Mouse (Mus musculus): Measurements from ENCODE around the gene Tbce.

Tbce gene

DNA sequence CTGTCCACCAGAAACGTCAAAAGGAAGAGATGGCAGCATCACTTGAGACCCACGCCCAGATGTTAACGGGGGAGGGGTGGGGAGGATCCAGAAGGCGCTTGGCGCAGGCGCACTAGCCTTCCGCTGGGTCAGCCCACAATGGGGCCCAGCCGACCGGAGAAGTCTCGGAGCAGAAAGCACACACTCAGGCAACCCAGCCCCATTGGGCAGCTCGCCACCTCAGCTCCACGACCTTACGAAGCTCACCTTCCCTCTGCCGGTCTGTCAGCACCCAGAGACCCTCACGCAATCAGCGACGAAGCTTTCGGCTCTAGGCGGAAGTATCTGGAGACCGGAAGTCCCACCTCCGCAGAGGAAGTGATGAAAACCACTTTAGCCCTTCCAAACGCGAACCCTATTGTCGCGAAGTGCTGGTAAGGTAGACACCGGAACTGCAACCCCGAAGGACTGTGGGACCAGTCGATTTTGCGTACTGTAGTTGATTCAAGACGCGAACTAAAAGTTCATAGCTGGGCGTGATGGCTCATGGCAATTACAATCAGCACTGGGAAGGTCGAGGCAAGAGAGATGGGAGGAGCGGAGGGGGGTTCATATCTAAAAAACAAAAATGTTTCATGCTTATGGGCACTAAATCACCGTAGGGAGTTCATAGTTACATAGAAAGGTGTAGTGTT is at the start of gene Tbce:
Gene Tbce, minus strand, starts transcription at position 347 of the 674 bp plus-strand sequence.
- under 1% methylated on average over 35 of the region's 35 CpGs for WGBS

DNA sequence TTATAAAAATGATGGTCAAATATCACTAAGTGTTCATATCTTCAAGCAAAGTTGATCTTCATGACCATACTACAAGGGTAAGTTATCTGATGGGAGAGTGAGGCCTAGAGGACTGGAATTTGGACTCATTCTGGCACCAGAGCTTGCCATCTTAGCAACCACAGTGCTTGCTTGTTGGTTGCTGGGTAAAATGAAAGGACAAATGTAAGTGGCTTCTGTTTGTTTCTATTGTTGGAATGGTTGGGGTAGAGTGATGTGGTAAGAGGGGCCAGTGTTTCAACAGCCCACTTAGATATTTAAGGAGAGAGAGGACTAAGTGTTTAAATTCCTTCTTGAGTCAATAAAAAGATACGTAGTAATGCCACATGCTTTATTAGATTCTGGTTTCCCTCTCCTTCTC is 49.2 kb upstream of the Tbce start:
- WGBS = 67% methylated on average over 1 of the region's 1 CpGs

DNA sequence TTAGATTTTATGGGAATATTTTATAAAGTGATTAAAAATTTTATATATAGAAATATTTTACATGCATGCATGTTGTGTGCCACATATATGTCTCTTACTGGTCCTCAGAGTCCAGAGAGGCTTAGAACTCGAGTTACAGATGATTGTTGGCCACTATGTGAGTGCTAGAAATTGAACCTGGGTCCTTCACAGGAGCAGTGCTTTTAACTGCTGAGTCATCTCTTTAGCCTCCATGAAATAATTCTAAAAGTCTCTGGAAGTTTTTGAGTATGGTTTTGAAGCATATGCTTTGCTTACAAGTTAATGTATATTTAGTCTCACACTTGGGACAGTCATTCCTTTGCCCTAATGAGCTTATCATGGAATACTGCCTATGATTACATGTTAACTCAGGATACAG is 35.9 kb upstream of the Tbce start:
- WGBS = 80% methylated on average over 1 of the region's 1 CpGs

DNA sequence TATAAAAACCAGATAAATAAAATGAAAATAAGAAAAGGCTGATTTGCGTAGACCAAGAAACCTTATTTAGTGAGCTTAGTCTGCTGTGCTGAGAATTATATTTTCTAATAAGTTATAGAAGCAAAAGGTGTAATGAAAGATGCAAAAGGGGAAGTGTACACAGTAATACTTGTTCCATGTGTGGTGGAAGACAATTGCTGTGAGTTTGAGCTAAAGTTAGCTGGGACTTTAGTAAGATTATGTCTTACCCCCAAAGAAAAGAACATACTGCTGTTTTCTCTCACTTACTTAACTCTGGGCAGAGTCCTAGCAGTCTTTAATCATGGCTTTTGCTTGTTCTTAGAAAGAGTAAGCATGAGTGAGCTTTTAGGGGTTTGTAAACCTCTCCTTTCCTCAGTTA is 34.9 kb upstream of the Tbce start:
- 97% methylated on average over 1 of the region's 1 CpGs for WGBS

DNA sequence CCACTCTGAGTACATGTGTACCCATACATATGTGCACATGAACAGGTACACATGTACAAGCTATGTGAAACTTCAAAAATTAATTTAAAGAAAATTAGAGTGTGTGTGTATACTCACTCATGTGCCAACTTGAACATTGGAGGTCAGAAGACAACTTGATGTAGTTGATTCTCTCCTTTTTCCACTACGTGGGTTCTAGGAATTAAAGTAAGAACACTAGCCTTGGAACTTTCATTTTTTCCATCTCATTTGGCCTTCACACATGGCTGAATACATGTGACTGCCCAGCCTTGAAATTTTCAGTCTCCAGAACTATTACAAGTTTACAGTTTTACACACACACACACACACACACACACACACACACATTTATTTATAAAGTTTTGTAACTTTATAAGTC is 29.9 kb upstream of the Tbce start:
- 79% methylated on average over 1 of the region's 1 CpGs for WGBS

DNA sequence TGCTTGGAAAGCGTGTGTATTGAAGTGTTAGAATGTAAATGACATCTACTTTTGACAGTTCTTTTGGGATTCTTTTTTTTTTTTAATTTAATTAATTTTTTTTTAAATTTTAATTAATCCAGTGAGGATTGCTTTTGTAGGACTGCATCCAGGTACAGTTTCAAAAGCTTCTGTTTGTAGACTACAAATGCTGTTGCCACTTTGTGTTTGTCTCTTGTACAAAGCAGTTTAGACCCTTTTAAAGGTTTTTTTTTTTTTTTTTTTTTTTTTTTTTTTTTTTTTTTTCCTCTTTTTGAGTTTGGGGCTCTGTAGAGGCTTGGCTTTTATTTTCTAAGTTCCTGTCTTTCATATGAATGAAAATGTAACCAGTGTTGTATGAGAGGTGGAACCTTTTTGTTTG is 26.3 kb upstream of the Tbce start:
- WGBS = 52% methylated on average over 1 of the region's 1 CpGs

DNA sequence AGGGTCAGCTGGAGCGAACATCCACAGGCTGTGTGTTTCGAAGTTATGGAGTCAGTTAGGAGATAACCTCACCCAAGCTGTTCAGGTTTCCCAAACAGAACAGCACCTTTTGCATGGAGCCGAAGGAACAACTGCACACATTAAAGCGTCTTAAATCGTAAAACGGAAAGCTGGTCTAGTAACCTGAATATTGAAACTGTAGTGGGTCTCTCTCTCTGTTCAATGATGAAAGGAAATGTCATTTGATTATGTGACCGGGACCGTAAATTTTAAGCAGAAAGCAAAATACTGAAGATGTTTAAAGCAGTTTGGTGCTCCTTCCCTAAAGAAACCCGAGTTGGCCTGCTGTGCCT is 25.6 kb upstream of the Tbce start:
- 3% methylated on average over 9 of the region's 9 CpGs for WGBS

DNA sequence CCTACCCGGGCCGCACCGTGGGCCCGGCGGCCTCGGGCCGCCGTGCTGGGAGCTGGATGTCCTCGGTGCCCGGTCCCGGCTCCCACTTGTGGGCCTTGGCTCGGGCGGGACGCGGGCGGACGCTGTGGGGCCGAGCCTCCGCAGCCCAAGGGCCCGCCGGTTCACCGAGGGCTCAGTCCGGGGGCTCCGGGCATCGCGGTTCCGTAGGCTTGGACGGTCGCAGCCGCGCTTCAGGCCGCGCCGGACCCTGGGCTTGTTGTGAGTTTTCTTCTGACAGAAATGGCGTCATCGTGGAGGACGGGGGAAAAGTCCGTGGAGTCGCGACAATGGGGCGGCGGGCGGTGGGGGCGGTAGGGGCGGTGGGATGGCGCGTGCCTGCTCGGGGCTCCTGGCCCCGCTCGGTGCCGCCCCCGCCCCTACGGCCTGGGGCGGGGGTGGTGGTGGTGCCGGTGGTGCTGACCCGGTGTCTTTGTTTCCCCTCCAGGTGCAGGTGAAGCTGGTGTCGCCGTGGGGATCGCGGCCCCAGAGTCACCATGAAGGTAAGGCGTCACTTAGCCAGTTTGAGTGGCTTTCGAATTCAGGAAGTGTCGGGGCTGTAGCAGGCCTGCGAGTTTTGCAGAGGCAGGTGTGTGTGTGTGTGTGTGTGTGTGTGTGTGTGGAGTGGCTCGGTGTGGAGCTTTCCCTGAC is 25.0 kb upstream of the Tbce start:
- under 1% methylated on average over 63 of the region's 65 CpGs for WGBS

DNA sequence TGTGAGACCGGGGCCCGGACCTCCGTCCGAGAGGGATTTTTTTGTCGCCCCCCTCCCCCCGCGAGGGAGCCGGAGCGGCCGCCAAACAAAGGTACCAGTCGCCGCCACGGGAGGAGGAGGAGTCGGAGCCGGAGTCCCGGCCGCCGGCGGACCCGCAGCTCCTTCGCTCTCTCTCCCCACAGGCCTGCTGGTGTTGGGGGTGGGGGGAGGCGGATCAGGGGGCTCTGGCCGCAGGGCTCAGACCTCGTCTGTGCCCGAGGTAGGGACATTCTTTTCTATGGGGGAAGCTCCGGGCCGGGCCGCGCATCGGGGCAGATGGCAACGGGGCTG is 24.5 kb upstream of the Tbce start:
- WGBS = 1% methylated on average over 30 of the region's 31 CpGs

DNA sequence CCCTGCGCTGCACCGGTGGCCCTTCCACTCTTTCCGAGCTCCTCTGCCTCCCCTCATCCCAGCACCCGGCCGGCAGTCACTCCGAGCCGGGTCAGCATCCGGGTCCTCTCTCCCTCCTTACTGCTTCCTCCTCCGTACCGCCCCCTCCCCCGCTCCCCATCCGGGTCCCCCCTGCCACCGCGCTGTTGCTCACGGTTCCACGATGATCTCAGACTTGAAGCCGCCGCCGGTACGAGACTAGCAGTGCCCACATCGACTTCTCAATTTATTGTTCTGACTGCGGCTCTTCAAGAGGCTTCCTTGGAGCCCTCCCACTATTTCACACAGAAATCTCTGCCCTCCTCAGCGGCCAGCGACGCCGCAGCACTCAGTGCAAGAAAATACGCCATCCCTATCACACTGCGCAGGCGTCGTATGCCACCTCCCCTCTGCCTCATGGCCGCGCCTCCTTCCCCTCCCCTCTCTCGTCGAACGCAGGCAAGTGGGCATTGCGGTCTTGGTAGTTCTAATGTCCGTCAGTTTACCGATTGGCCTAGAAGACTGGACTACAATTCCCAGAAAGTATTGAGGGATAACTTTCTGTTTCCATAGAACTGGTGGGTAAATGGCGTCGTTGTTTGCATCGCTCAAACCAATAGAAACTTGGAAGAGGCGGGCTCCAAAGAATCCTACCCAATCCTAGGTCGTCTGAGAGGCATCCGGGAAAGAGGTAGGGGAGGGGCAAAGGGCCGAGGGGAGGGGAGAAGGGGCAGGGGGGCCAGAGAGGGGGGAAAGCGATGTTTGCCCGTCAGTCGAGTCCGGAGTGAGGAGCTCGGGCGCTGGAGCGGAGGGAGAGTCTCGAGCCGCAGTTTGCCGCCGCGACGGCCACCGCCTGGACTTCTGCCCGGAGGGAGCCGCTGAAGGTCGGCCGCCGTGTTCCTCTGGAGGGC is 23.8 kb upstream of the Tbce start, which contains the start of the genes Arid4b and Ggps1:
Gene Arid4b, plus strand, starts transcription at position 220 of the 929 bp plus-strand sequence.
Gene Ggps1, minus strand, starts transcription at position 476 of the 929 bp plus-strand sequence.
- under 1% methylated on average over 62 of the region's 64 CpGs for WGBS

DNA sequence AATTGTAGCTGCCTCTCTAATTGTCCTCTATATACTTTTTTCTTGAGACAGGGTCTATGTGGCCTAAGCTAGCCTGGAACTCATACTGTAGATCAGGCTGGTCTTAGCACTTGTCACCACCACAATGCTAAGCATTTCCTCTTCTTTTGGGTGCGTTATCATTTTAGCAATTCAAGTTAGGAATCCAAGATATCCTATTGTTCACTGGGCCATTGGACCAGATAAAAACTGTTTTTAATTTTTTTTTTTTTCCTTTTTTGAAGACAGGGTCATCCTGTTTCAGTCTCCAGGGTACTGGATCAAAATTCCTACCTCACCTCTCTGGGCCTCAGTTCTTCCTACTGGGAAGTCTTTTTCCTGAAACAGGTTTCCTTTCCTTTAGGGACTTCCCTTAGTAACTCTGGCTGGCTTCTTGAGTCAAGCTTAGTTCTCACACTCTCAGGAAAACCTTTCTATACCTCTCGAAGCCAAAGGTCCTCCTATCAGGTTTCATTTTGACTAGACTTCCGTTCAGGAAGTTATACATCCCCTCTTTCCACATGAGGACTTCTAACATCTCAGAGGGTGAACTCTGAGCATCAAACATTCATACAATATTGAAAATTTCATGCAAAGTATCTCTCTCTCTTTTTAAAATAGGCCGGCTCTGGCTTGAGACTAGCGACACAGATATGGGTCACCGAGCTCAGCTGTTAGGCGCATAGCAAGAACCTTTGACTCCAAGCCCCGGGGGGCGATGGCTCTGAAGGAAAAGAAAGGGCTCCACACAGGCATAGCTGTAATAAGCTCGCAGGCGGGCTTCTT is 23.0 kb upstream of the Tbce start:
- WGBS = 4% methylated on average over 11 of the region's 11 CpGs

DNA sequence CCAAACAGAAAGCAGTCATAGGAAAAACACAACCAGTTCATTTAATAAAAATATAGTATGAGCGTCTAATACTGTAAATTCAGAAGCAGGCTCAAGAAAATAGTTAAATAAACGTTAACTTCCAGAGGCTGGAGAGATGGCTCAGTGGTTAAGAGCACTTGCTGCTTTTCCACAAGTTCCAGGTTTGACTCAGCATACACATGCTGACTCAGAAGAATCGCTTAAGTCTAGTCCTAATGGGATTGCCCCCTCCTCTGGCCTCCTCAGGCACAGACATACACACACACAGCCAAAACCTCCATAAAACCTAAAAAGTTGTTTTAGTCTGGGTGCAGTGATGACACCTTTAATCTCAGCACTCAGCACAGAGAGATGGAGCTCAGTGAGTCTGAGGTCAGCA is 17.4 kb upstream of the Tbce start:
- WGBS = 84% methylated on average over 3 of the region's 3 CpGs

DNA sequence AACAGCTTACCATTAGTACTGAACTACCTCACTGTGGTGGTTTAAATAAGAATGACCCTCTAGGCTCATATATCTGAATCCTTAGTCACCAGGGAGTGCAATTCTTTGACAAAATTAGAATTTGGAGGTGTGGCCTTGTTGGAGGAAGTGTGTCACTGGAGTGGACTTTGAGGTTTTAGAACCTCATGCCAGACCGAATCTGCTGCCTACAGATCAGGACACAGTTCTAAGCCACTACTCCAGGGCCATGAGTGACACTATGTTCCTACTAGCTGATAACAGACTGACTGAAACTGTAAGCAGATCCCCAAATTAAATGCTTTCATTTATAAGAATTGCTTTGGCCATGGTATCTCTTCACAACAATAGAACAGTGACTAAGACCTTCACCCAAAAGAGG is 10.4 kb upstream of the Tbce start:
- 84% methylated on average over 1 of the region's 1 CpGs for WGBS

DNA sequence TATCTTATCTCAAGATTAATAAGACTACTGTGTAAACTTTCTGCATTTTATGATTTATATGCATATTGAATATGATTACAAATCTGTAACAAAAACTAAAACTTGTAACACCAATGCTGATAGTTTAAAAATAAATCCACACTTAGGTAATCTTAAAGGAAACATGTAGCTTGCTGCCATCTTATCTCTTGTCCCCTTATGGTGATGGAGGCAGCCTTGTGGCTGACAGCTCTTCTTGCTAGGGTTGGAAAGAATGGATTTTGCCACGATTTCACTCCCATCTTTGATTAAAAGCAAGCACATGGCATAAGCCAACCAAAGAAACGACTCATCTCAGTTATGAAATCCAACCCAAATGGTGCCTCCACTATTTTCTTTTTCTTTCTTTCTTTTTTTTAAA is 5.1 kb upstream of the Tbce start:
- WGBS = 67% methylated on average over 2 of the region's 2 CpGs

DNA sequence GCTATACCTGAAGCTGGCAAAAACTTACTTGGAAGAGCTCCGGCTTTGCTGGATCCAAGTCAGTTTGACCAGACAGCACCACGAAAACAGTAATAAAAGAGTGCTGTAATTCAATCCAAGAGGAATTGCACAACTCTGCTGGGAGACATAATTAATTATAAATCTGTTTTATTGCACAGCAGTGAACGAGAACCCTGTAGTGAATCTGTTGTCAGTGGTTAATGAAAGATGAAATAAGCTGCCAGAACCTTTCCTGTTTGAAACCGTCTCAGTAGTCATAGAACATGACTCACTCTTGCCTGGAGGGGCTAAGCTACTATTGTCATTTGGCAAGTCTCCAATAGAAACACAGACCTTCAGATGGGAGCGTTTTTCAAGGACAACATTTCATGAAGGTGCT is 748 bp upstream of the Tbce start:
- WGBS = 17% methylated on average over 5 of the region's 5 CpGs

DNA sequence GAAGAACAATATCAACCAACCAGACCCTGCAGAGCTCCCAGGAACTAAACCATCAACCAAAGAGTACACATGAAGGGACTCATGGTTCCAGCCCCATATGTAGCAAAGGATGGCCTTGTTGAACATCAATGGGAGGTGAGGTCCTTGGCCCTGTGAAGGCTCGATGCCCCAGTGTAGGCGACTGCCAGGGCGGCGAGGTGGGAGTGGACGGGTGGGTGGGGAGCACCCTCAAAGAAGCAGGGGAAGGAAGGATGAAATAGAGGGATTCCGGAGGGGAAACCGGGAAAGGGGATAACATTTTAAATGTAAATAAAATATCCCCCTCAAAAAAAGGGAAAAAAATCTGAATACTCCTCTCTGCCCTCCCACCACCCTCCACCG is 537 bp downstream of the Tbce start:
- WGBS = 1% methylated on average over 8 of the region's 8 CpGs

DNA sequence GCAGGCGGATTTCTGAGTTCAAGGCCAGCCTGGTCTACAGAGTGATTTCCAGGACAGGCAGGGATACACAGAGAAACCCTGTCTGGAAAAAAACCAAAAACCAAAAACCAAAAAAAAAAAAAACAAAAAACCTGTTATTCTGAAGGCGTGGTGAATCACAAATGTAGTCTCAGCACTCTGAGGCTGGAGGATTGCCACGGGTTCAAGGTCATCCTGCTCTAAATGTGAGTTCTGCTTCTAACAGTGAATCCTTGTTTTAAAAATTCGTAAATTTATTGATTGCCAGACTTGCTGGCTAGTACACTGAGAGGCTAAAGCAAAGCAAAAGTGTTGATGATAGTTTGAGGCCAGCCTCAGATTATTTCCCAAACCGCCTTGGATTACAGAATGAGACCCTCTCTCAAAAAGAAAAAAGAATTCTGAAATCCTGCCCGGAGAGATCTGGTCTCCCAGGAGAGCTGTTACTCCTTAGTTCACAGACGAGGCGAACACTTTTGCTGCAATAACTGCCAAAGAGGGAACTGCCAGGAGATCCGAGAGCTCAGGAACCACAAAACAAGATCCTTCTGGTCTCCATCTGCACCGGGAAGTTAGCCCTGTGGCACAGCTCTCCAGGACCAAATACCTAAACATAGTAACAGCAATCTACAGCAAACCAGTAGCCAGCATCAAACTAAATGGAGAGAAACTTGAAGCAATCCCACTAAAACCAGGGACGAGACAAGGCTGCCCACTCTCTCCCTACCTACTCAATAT is 3.4 kb downstream of the Tbce start:
- WGBS = 62% methylated on average over 11 of the region's 11 CpGs

DNA sequence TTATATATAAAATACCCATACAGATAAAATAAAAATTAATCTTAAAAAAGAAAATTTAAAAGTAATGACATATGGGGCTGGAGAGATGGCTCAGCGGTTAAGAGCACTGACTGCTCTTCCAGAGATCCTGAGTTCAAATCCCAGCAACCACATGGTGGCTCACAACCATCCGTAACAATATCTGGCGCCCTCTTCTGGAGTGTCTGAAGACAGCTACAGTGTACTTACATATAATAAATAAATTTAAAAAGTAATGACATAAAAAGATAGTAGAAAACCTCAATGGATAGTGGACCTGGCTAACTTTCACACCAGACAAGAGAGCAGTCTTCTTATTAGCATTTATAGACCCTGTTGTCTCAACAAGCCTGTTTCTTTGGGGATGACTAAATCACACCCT is 4.1 kb downstream of the Tbce start:
- WGBS = 94% methylated on average over 3 of the region's 3 CpGs

DNA sequence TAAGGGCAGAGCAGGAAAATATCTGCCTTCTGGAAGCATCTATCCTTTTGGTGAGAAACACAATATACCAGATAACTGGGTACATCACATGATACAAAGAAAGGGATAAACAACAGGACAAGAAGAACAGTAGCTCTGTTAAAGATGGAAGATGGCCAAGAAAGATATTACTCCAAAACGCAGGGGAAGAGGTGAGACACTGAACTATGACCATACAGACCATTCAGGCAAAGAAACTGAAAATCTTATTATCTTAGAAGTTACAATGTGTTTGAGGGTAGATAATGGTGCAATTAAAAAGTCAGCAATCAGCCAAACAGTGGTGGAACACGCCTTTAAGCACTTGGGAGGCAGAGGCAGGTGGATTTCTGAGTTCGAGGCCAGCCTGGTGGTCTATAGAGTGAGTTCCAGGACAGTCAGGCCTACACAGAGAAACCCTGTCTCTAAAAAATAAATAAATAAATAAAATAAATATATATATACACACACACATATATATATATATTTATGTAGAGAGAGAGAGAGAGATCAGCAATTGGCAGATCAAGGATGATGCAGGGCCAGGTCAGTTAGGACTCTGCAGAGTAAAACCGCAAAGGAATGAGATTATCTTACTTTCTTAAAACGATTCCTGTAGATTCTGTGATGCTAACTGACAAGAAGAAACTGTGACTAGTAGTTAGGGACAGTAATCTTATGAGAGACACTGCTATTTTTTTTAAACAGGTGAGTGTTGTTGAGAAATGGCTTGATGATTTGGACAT is 5.9 kb downstream of the Tbce start:
- WGBS = 92% methylated on average over 5 of the region's 5 CpGs

DNA sequence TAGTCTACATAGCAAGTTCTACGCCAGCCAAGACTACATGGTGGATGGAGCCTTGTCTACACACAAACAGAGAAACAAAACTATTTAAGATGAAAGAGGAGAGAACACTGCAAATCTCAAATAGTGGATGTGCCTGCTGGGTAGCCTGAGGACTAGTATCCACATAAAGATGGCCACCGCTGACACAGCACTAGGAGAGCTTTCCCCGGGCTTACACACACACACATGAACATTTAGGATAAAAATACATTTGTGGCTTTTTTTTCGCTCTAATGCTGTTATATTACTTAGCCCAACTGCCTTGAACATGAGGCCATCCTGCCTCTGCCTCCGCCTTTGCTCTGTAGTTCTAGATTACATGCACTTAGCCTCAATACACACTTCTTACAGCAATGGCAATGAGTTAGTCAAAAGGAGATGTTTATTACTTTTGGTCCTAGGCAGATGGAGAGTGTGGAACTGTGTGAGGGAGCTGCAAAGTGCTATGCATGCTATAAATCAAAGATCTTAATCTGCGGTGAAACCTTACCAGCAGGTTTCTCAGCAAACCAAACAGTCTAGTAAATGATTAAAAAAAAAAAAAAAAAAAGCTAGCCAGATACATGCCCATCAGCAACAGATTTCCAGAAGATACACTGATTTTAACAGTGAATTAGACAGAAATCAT is 13.2 kb downstream of the Tbce start:
- WGBS = 93% methylated on average over 6 of the region's 6 CpGs

Data from cerebral cortex, adult 2 months (tissue).